Mouse (Mus musculus): Measurements from ENCODE around the gene Mosmo. TPM values are rescaled to one million over a fixed set of nuclear protein-coding genes. Genes with fewer than 3 reads are reported as not detected.

Mosmo gene
- total and polyA plus RNA-seq, 2 experiments from 2014 or later = 9.9 to 51.1 TPM

DNA sequence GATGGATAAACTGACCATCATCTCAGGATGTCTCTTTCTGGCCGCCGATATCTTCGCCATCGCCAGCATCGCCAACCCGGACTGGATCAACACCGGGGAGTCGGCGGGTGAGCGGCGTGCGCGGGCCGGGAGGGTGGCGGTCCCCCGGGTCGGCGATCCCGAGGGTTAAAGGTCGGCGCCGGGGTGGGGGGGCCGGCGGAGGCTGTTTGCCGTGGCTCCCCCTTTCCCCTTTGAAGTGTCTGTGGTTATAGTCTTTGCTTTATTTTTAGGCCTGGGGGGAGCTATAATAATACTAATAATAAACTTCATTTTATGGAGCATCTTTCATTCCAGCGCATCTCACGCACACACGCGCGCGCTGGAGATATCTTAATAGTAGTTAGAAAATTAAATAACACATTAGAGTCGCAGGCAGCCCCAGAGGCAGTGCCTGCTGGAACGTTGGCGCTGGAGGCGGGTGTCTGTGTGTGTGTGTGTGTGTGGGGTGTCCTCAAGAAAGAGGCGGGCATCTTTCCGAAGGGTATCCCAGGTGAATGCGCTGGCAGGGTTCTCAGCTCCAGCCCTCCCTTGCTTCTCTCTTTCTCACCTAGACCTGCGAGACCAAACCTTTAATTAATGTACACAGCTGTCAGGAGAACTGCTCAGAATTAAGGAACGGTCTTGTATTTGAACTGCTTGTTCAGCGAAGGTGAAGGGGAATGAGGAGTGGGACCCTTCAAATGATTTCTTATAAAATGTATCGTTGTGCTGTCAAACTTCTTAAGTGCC lies 530 bp downstream of the Mosmo start:
- WGBS = 2% methylated on average over 42 of the region's 42 CpGs
- Histone ChIP-seq H3K4me1 (ENCODE audit: control insufficient read depth, insufficient read depth) (peaks cover 48% of the 10 kb centered on the region), H3K4me3 (ENCODE audit: low read depth, low read length) (peak overlapping the region; percentile 89), H3K27me3 (ENCODE audit: control insufficient read depth, insufficient read depth, low read length) (no peaks in the 10 kb centered on the region), H3K9me3 (replicated peaks; ENCODE audit: control insufficient read depth, low read length) (no peaks in the 10 kb centered on the region), H3K9ac (replicated peaks; ENCODE audit: low read depth, low read length) (peak overlapping the region; percentile 90), H3K27ac (ENCODE audit: low read depth) (peak overlapping the region; percentile 88), H3K36me3 (replicated peaks; ENCODE audit: control insufficient read depth, insufficient read depth, low read length) (no peaks in the 10 kb centered on the region), H3K4me2 (ENCODE audit: low read depth, low read length) (peak overlapping the region; percentile 69)
- DNase-seq (ENCODE audit: low spot score) = no peak
- TF ChIP-seq EP300 (IDR thresholded peaks at IDR 0.05; ENCODE audit: low read depth) (no peak), CTCF (IDR thresholded peaks at IDR 0.05; ENCODE audit: low read depth) (no peak)
- peak; percentile 24; the same call in 1 of the 2 replicates for ATAC-seq (ENCODE audit: insufficient read depth, low read depth)

DNA sequence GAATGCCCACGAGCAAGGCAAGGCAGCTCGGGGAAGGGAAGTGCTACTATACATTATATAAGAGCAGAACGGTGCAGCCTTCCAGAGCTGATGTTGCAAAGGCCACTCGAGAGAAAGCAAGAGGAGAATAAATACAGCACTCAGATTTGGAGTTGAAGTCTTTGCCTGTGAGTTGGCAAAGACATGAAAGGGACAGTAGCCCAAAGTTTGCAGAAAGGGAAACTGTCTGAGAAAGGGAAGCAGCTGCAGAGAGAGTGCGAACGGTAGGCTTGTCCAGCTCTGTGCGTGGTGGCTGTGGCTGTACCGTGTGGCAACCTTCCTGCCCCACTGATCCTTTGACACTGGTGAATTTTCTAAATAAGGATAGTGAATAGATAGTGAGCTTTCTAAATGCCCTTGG lies 1.6 kb downstream of the Mosmo start:
- ATAC-seq (ENCODE audit: insufficient read depth, low read depth) = no peak
- H3K27me3 ChIP-seq (ENCODE audit: control insufficient read depth, insufficient read depth, low read length) = no peaks in the 10 kb centered on the region
- peaks cover 48% of the 10 kb centered on the region for H3K4me1 ChIP-seq (ENCODE audit: control insufficient read depth, insufficient read depth)
- 31% methylated on average over 8 of the region's 8 CpGs for WGBS
- H3K4me2 ChIP-seq (ENCODE audit: low read depth, low read length) = peak overlapping the region; percentile 69
- no peaks in the 10 kb centered on the region for H3K36me3 ChIP-seq (replicated peaks; ENCODE audit: control insufficient read depth, insufficient read depth, low read length)
- no peak overlapping the region for H3K27ac ChIP-seq (ENCODE audit: low read depth)
- H3K9me3 ChIP-seq (replicated peaks; ENCODE audit: control insufficient read depth, low read length) = no peaks in the 10 kb centered on the region
- DNase-seq (ENCODE audit: low spot score) = no peak
- no peak overlapping the region; the same call in 1 of the 2 replicates for H3K9ac ChIP-seq (replicated peaks; ENCODE audit: low read depth, low read length)
- H3K4me3 ChIP-seq (ENCODE audit: low read depth, low read length) = peak overlapping the region; percentile 89
- TF ChIP-seq EP300 (IDR thresholded peaks at IDR 0.05; ENCODE audit: low read depth) (no peak), CTCF (IDR thresholded peaks at IDR 0.05; ENCODE audit: low read depth) (no peak)

DNA sequence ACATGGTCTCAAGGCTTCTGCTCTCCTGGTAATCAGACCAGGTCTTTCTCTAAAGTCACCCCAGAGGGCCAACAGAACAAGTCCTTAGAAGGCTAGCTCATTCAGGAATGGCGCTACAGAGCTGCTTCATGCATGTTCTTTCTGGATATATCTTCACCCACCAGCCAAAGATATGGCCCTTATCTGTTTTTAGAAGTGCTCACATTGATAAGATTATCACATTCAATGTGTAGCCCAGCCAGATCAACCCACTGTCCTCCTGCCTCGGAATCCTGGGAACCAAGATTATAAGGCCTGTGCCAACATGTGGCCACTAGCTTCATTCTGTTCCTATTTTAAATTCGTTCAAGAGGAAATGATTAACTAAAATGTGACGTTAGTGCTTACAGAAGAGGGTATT lies 4.6 kb downstream of the Mosmo start:
- Histone ChIP-seq H3K4me2 (ENCODE audit: low read depth, low read length) (no peak overlapping the region), H3K36me3 (replicated peaks; ENCODE audit: control insufficient read depth, insufficient read depth, low read length) (no peaks in the 10 kb centered on the region), H3K9ac (replicated peaks; ENCODE audit: low read depth, low read length) (no peak overlapping the region), H3K27me3 (ENCODE audit: control insufficient read depth, insufficient read depth, low read length) (no peaks in the 10 kb centered on the region), H3K27ac (ENCODE audit: low read depth) (peak overlapping the region; percentile 38; the same call in 1 of the 2 replicates), H3K9me3 (replicated peaks; ENCODE audit: control insufficient read depth, low read length) (no peaks in the 10 kb centered on the region), H3K4me3 (ENCODE audit: low read depth, low read length) (no peak overlapping the region), H3K4me1 (ENCODE audit: control insufficient read depth, insufficient read depth) (peaks cover 64% of the 10 kb centered on the region)
- WGBS = 16% methylated on average over 4 of the region's 4 CpGs
- DNase-seq (ENCODE audit: low spot score) (no peak), ATAC-seq (ENCODE audit: insufficient read depth, low read depth) (no peak)
- TF ChIP-seq CTCF (IDR thresholded peaks at IDR 0.05; ENCODE audit: low read depth) (no peak), EP300 (IDR thresholded peaks at IDR 0.05; ENCODE audit: low read depth) (no peak)

DNA sequence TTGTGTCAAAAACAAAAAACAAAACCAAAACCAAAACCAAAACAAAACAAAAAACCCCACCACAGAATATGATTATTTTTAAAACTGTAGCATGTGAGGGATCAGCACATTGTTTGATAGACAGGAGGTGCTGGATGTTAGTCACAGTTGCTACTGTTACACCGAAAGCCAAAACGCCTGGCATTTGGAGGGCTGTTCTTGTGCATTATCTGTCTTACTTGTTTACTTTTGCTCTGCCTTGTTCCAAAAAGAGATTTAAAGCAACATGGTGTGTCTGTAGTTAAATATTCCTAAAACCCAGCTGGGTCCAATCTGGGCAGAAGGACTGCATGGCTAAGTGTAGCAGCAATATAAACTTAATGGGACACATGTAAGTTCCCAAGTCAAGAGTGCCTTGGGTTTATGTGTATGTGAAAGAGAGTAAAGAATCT lies 7.3 kb downstream of the Mosmo start:
- Histone ChIP-seq H3K4me2 (ENCODE audit: low read depth, low read length) (no peak overlapping the region), H3K9me3 (replicated peaks; ENCODE audit: control insufficient read depth, low read length) (no peaks in the 10 kb centered on the region), H3K27ac (ENCODE audit: low read depth) (no peak overlapping the region), H3K36me3 (replicated peaks; ENCODE audit: control insufficient read depth, insufficient read depth, low read length) (no peaks in the 10 kb centered on the region), H3K9ac (replicated peaks; ENCODE audit: low read depth, low read length) (no peak overlapping the region), H3K4me1 (ENCODE audit: control insufficient read depth, insufficient read depth) (peaks cover 52% of the 10 kb centered on the region), H3K4me3 (ENCODE audit: low read depth, low read length) (no peak overlapping the region), H3K27me3 (ENCODE audit: control insufficient read depth, insufficient read depth, low read length) (no peaks in the 10 kb centered on the region)
- ATAC-seq (ENCODE audit: insufficient read depth, low read depth) (no peak), DNase-seq (ENCODE audit: low spot score) (no peak)
- 39% methylated on average over 2 of the region's 2 CpGs for WGBS
- TF ChIP-seq EP300 (IDR thresholded peaks at IDR 0.05; ENCODE audit: low read depth) (no peak), CTCF (IDR thresholded peaks at IDR 0.05; ENCODE audit: low read depth) (no peak)

DNA sequence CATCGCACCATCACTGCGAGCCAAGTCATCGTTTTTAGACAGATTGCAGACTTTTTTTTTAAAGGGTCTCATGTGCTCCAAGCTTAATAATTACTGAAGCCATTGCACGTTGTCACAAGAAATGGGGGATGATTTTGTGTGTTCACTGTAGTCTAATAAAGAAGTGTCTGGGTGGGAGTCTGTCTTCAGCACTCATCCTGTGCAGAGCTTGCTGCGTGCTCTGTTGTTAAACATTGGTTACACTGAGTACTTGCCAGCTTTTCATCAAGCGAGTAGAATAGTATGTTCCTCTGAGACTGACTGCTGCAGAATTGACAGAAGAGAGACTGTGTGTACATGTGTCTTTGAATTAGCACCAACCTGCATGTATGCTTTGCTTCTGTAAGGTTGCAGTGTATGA lies 7.8 kb downstream of the Mosmo start:
- Histone ChIP-seq H3K9ac (replicated peaks; ENCODE audit: low read depth, low read length) (no peak overlapping the region), H3K4me3 (ENCODE audit: low read depth, low read length) (no peak overlapping the region), H3K4me1 (ENCODE audit: control insufficient read depth, insufficient read depth) (peaks cover 50% of the 10 kb centered on the region), H3K9me3 (replicated peaks; ENCODE audit: control insufficient read depth, low read length) (no peaks in the 10 kb centered on the region), H3K36me3 (replicated peaks; ENCODE audit: control insufficient read depth, insufficient read depth, low read length) (no peaks in the 10 kb centered on the region), H3K4me2 (ENCODE audit: low read depth, low read length) (no peak overlapping the region), H3K27me3 (ENCODE audit: control insufficient read depth, insufficient read depth, low read length) (no peaks in the 10 kb centered on the region), H3K27ac (ENCODE audit: low read depth) (peak overlapping the region; percentile 7; the same call in 1 of the 2 replicates)
- DNase-seq (ENCODE audit: low spot score) (no peak), ATAC-seq (ENCODE audit: insufficient read depth, low read depth) (no peak)
- no peak for TF ChIP-seq CTCF (IDR thresholded peaks at IDR 0.05; ENCODE audit: low read depth)
- no peak for TF ChIP-seq EP300 (IDR thresholded peaks at IDR 0.05; ENCODE audit: low read depth)
- 70% methylated on average over 6 of the region's 6 CpGs for WGBS

All from heart, postnatal 0 days (tissue).